Mouse (Mus musculus) lung, embryonic 14.5 days (tissue): ENCODE results near the gene Gpc1. TPM values are rescaled to one million over a fixed set of nuclear protein-coding genes. Genes with fewer than 3 reads are reported as not detected.

Experiments used
- ATAC-seq: fragments of 200-750 bp; cut with Nextera tagmentation; 2 replicates; pipeline ENCODE4 v1.8.0; 2017; ENCODE audit warnings: mild to moderate bottlenecking, moderate TSS enrichment, moderate library complexity; ENCODE audit not compliant: insufficient read depth
- DNase-seq: peaks from one replicate; pipeline ENCODE4 v3.0.0-alpha.2; 2015
- H3K27ac ChIP-seq: fragments of 300-500 bp; sonication (generic); 2 replicates; pipeline ENCODE4 v1.5.1; 2014; ENCODE audit warnings: low read depth, mild to moderate bottlenecking, moderate library complexity
- H3K27me3 ChIP-seq: fragments of 300-500 bp; sonication (generic); 2 replicates; pipeline ENCODE4 v1.6.1; 2014; ENCODE audit warnings: low read length, control low read depth; ENCODE audit not compliant: insufficient read depth
- H3K36me3 ChIP-seq: fragments of 300-500 bp; sonication (generic); 2 replicates; pipeline ENCODE4 v1.6.1; 2014; ENCODE audit warnings: control low read depth; ENCODE audit not compliant: insufficient read depth
- H3K4me1 ChIP-seq: fragments of 300-500 bp; sonication (generic); 2 replicates; pipeline ENCODE4 v1.6.1; 2014; ENCODE audit warnings: antibody characterized with exemption, control low read depth; ENCODE audit not compliant: insufficient read depth
- H3K4me2 ChIP-seq: fragments of 300-500 bp; sonication (generic); 2 replicates; pipeline ENCODE4 v1.6.1; 2014; ENCODE audit warnings: mild to moderate bottlenecking
- H3K4me3 ChIP-seq: fragments of 300-500 bp; sonication (generic); 2 replicates; pipeline ENCODE4 v1.5.1; 2014; ENCODE audit warnings: low read depth, low read length
- H3K9ac ChIP-seq: fragments of 300-500 bp; sonication (generic); 2 replicates; pipeline ENCODE4 v1.6.1; 2014
- H3K9me3 ChIP-seq: fragments of 300-500 bp; sonication (generic); 2 replicates; pipeline ENCODE4 v1.6.1; 2016; ENCODE audit warnings: low read depth, low read length, control low read depth
- CTCF ChIP-seq: IDR thresholded peaks from 2 replicates; pipeline ENCODE4 v1.5.1; 2016; ENCODE audit warnings: antibody characterized with exemption, low read depth
- whole genome bisulfite sequencing: fragments of 180-500 bp; shearing (Covaris S2); extraction: QIAGEN DNeasy Blood & Tissue Kit; methylation state at CpG from one replicate; pipeline ENCODE4 v1.1.7; 2014; 5-methylcytosine and 5-hydroxymethylcytosine counted together
- polyA plus RNA-seq: library from polyadenylated mRNA; unstranded; fragments of >200 nt; fragmentation: Nextera tagmentation; extraction: Ambion mirVana; gene quantifications from 2 replicates; pipeline ENCODE4 v1.2.1, GENCODE M21; 2014

Gene Gpc1
- polyA plus RNA-seq = 36.3 and 42.4 TPM in 2 replicates

- H3K9ac ChIP-seq = peak within 1 kb of the TSS; percentile 84
- peak; percentile 81 for ATAC-seq
- peak within 1 kb of the TSS; percentile 89 for H3K4me2 ChIP-seq
- no peaks in the 10 kb centered on the region for H3K4me1 ChIP-seq
- TF ChIP-seq CTCF = no peak
- peak within 1 kb of the TSS; percentile 90 for H3K27ac ChIP-seq
- H3K36me3 ChIP-seq = 0 out of 2 replicates have a peak, but pooled peaks cover 6% of the 10 kb centered on the region
- peak within 1 kb of the TSS; percentile 69 for H3K4me3 ChIP-seq
- H3K9me3 ChIP-seq = no peaks in the 10 kb centered on the region
- peak; percentile 89 for DNase-seq
- peaks cover 6% of the 10 kb centered on the region; the same call in 1 of the 2 replicates for H3K27me3 ChIP-seq
- under 1% methylated on average over 50 of the region's 99 CpGs for WGBS
These were observed at the start of gene Gpc1 for GRCm38 (mm10) chr1:92831188-92832001. Gene Gpc1, plus strand, starts transcription at chr1:92831645.

GRCm38 (mm10) chr1:92781862-92782261 is 49.6 kb upstream of the Gpc1 start:
- ATAC-seq (no peak), DNase-seq (no peak)
- H3K9me3 ChIP-seq = no peaks in the 10 kb centered on the region
- no peaks in the 10 kb centered on the region for H3K27me3 ChIP-seq
- no peak overlapping the region for H3K4me2 ChIP-seq
- WGBS = 69% methylated on average over 4 of the region's 4 CpGs
- H3K36me3 ChIP-seq = no peaks in the 10 kb centered on the region
- H3K27ac ChIP-seq = no peak overlapping the region
- H3K9ac ChIP-seq = no peak overlapping the region
- no peak for TF ChIP-seq CTCF
- no peaks in the 10 kb centered on the region for H3K4me1 ChIP-seq
- H3K4me3 ChIP-seq = no peak overlapping the region

- TF ChIP-seq CTCF = no peak
- Histone ChIP-seq H3K9ac (no peak overlapping the region), H3K9me3 (no peaks in the 10 kb centered on the region), H3K27me3 (no peaks in the 10 kb centered on the region), H3K27ac (no peak overlapping the region), H3K4me3 (no peak overlapping the region), H3K36me3 (no peaks in the 10 kb centered on the region), H3K4me2 (no peak overlapping the region), H3K4me1 (no peaks in the 10 kb centered on the region)
- no peak for ATAC-seq
- 45% methylated on average over 6 of the region's 6 CpGs for WGBS
- no peak for DNase-seq
These were observed 48.9 kb upstream of the Gpc1 start for GRCm38 (mm10) chr1:92782587-92782986.

- no peak; the same call in 1 of the 2 replicates for ATAC-seq
- no peak for DNase-seq
These were observed 44.2 kb upstream of the Gpc1 start for GRCm38 (mm10) chr1:92787221-92787620.

GRCm38 (mm10) chr1:92788049-92788448 is 43.4 kb upstream of the Gpc1 start:
- Histone ChIP-seq H3K36me3 (no peaks in the 10 kb centered on the region), H3K27ac (no peak overlapping the region), H3K9ac (no peak overlapping the region), H3K4me3 (no peak overlapping the region), H3K27me3 (no peaks in the 10 kb centered on the region), H3K9me3 (no peaks in the 10 kb centered on the region), H3K4me1 (no peaks in the 10 kb centered on the region; the same call in 1 of the 2 replicates), H3K4me2 (no peak overlapping the region)
- ATAC-seq (no peak), DNase-seq (no peak)
- WGBS = 77% methylated on average over 7 of the region's 7 CpGs
- TF ChIP-seq CTCF = no peak

More at GRCm38 (mm10) chr1:92787221-92787620, 44.2 kb upstream of the Gpc1 start:
- H3K9ac ChIP-seq = no peak overlapping the region
- H3K4me3 ChIP-seq = no peak overlapping the region
- H3K27me3 ChIP-seq = no peaks in the 10 kb centered on the region
- WGBS = 59% methylated on average over 8 of the region's 8 CpGs
- no peaks in the 10 kb centered on the region for H3K36me3 ChIP-seq
- no peak overlapping the region for H3K27ac ChIP-seq
- no peaks in the 10 kb centered on the region; the same call in 1 of the 2 replicates for H3K4me1 ChIP-seq
- H3K4me2 ChIP-seq = no peak overlapping the region
- no peaks in the 10 kb centered on the region for H3K9me3 ChIP-seq
- TF ChIP-seq CTCF = no peak

- Histone ChIP-seq H3K9ac (0 out of 2 replicates have a peak overlapping the region, but pooled peaks have one; percentile 6), H3K27me3 (no peaks in the 10 kb centered on the region), H3K36me3 (no peaks in the 10 kb centered on the region), H3K4me3 (no peak overlapping the region), H3K27ac (no peak overlapping the region), H3K4me2 (peak overlapping the region; percentile 50), H3K4me1 (no peaks in the 10 kb centered on the region; the same call in 1 of the 2 replicates), H3K9me3 (no peaks in the 10 kb centered on the region)
- no peak for DNase-seq
- ATAC-seq = peak; percentile 12; the same call in 1 of the 2 replicates
- 21% methylated on average over 7 of the region's 7 CpGs for WGBS
- TF ChIP-seq CTCF = no peak
These were observed 40.8 kb upstream of the Gpc1 start for GRCm38 (mm10) chr1:92790628-92791027.
